In genomic region chr4:138522296-138522695, GRCm38 (mm10) we compare ENCODE assay signal across 9 mouse cellular contexts.
DNase-seq lines count a peak whose midpoint lies in the region; ATAC-seq and TF ChIP-seq lines count a peak whose summit lies in the region.
"Had no signal": no experiment of that assay in that cellular context is flagged by ENCODE, and none has a peak within 500 bp of the region (broad histone marks: within the 10 kb centered on the region; RNA-seq: fewer than 3 reads in every experiment).

No protein-coding gene starts in this region.

- H3K4me3 ChIP-seq in heart, embryonic 12.5 days: no peak overlapping the region
- no peak overlapping the region for H3K4me3 ChIP-seq in midbrain, embryonic 12.5 days
- H3K4me3 ChIP-seq: lung, embryonic 15.5 days had no signal

- WGBS in heart, embryonic 12.5 days: 18% methylated on average over 7 of the region's 7 CpGs
- 5% methylated on average over 7 of the region's 7 CpGs for WGBS in midbrain, embryonic 12.5 days

- ATAC-seq in heart, embryonic 12.5 days (ENCODE audit: insufficient number of reproducible peaks, low FRiP score): no peak
- ATAC-seq in midbrain, embryonic 12.5 days (ENCODE audit: low FRiP score, low read depth): peak; percentile 71; the same call in 1 of the 2 replicates

- peak; percentile 59 to 80 for DNase-seq in heart, adult 18-20 months
- peak; percentile 66 for DNase-seq in brain, embryonic 14.5 days (ENCODE audit: low read depth)
- peak; percentile 40 for DNase-seq in gastrocnemius, postnatal 25 days
- no peak for DNase-seq in spleen, adult 18-20 months
- DNase-seq in frontal cortex, postnatal 14 days (ENCODE audit: low spot score in 2 of 2): no peak
- DNase-seq in layer of hippocampus, adult 18-20 months (ENCODE audit: low spot score in 2 of 2): no peak

- no peak for TF ChIP-seq CTCF in brain, embryonic 14.5 days (IDR thresholded peaks at IDR 0.05; ENCODE audit: borderline replicate concordance, extremely low read depth, insufficient read depth, insufficient read length)

- H3K4me1 ChIP-seq in heart, embryonic 12.5 days (replicated peaks): peaks cover 36% of the 10 kb centered on the region
- peaks cover 14% of the 10 kb centered on the region for H3K4me1 ChIP-seq in midbrain, embryonic 12.5 days

- no peak overlapping the region for H3K27ac ChIP-seq in heart, embryonic 12.5 days (ENCODE audit: poor library complexity, severe bottlenecking)
- peak overlapping the region; percentile 56 for H3K27ac ChIP-seq in midbrain, embryonic 12.5 days (replicated peaks)
- H3K27ac ChIP-seq: lung, embryonic 15.5 days had no signal

- peaks cover 52% of the 10 kb centered on the region for H3K27me3 ChIP-seq in heart, embryonic 12.5 days (replicated peaks)
- H3K27me3 ChIP-seq in midbrain, embryonic 12.5 days: peaks cover 7% of the 10 kb centered on the region; the same call in 1 of the 2 replicates
- H3K27me3 ChIP-seq: lung, embryonic 15.5 days had no signal

- no peaks in the 10 kb centered on the region for H3K9me3 ChIP-seq in heart, embryonic 12.5 days (replicated peaks)
- H3K9me3 ChIP-seq in midbrain, embryonic 12.5 days: no peaks in the 10 kb centered on the region
- H3K9me3 ChIP-seq: lung, embryonic 15.5 days had no signal

- no peak overlapping the region for H3K9ac ChIP-seq in heart, embryonic 12.5 days
- no peak overlapping the region for H3K9ac ChIP-seq in midbrain, embryonic 12.5 days (replicated peaks)
- H3K9ac ChIP-seq: lung, embryonic 15.5 days had no signal

- H3K36me3 ChIP-seq in heart, embryonic 12.5 days: no peaks in the 10 kb centered on the region
- H3K36me3 ChIP-seq in midbrain, embryonic 12.5 days: no peaks in the 10 kb centered on the region
- H3K36me3 ChIP-seq: lung, embryonic 15.5 days had no signal

- H3K4me2 ChIP-seq in heart, embryonic 12.5 days: no peak overlapping the region
- peak overlapping the region; percentile 17; the same call in 1 of the 2 replicates for H3K4me2 ChIP-seq in midbrain, embryonic 12.5 days (replicated peaks)
- H3K4me2 ChIP-seq: lung, embryonic 15.5 days had no signal

- TF ChIP-seq POLR2A in brain, embryonic 14.5 days (IDR thresholded peaks at IDR 0.05; ENCODE audit: borderline replicate concordance, extremely low read depth, insufficient read depth, insufficient read length, poor library complexity, severe bottlenecking): no peak

Comparison
In these comparisons a context has a peak if more than half of its experiments do, and no peak if none do; other contexts are left out.
1. DNase-seq: peak in heart, adult 18-20 months (2 of 2), brain, embryonic 14.5 days (single experiment) and gastrocnemius, postnatal 25 days (single experiment); none in spleen, adult 18-20 months (0 of 2), frontal cortex, postnatal 14 days (0 of 2) and layer of hippocampus, adult 18-20 months (0 of 2).